Mouse (Mus musculus) kidney, postnatal 0 days (tissue): ENCODE data around the gene Slco1b2. TPM values are rescaled to one million over a fixed set of nuclear protein-coding genes. Genes with fewer than 3 reads are reported as not detected.

Experiments used
- ATAC-seq: fragments of 200-750 bp; cut with Nextera tagmentation; replicated peaks from 2 replicates; pipeline ENCODE4 v1.8.0; 2017; ENCODE audit warnings: low read depth, moderate number of reproducible peaks, moderate TSS enrichment, moderate library complexity; ENCODE audit not compliant: low FRiP score
- DNase-seq: peaks from one replicate; pipeline ENCODE4 v3.0.0-alpha.2; 2016; ENCODE audit warnings: low spot score
- H3K27ac ChIP-seq: fragments of 300-500 bp; sonication (generic); 2 replicates; pipeline ENCODE4 v1.5.1; 2014; ENCODE audit warnings: mild to moderate bottlenecking
- H3K27me3 ChIP-seq: fragments of 300-500 bp; sonication (generic); 2 replicates; pipeline ENCODE4 v1.6.1; 2014; ENCODE audit warnings: low read length, mixed read lengths; ENCODE audit not compliant: insufficient read depth
- H3K36me3 ChIP-seq: fragments of 300-500 bp; sonication (generic); 2 replicates; pipeline ENCODE4 v1.6.1; 2014; ENCODE audit warnings: low read length, mixed read lengths; ENCODE audit not compliant: insufficient read depth
- H3K4me1 ChIP-seq: fragments of 300-500 bp; sonication (generic); replicated peaks from 2 replicates; pipeline ENCODE4 v1.6.1; 2014; ENCODE audit warnings: antibody characterized with exemption, low read length, mixed read lengths; ENCODE audit not compliant: insufficient read depth
- H3K4me2 ChIP-seq: fragments of 300-500 bp; sonication (generic); 2 replicates; pipeline ENCODE4 v1.6.1; 2014; ENCODE audit warnings: mild to moderate bottlenecking, low read length, moderate library complexity, mixed read lengths
- H3K4me3 ChIP-seq: fragments of 300-500 bp; sonication (generic); replicated peaks from 2 replicates; pipeline ENCODE4 v1.5.1; 2014; ENCODE audit warnings: low read depth, low read length
- H3K9ac ChIP-seq: fragments of 300-500 bp; sonication (generic); 2 replicates; pipeline ENCODE4 v1.6.1; 2014; ENCODE audit warnings: low read depth, low read length
- H3K9me3 ChIP-seq: fragments of 300-500 bp; sonication (generic); replicated peaks from 2 replicates; pipeline ENCODE4 v1.6.1; 2016; ENCODE audit warnings: low read length, inconsistent platforms, mixed read lengths
- CTCF ChIP-seq: IDR thresholded peaks from 2 replicates; pipeline ENCODE4 v1.5.1; 2016; ENCODE audit warnings: antibody characterized with exemption, low read depth, mild to moderate bottlenecking, moderate library complexity
- WGBS: fragments of 180-500 bp; shearing (Covaris S2); extraction: QIAGEN DNeasy Blood & Tissue Kit; methylation state at CpG from one replicate; pipeline ENCODE4 v1.1.7; 2014; 5-methylcytosine and 5-hydroxymethylcytosine counted together
- polyA plus RNA-seq: library from polyadenylated mRNA; unstranded; fragments of >200 nt; fragmentation: Nextera tagmentation; extraction: Ambion mirVana; gene quantifications from 2 replicates; pipeline ENCODE4 v1.2.1, GENCODE M21; 2015

The Slco1b2 gene
- polyA plus RNA-seq, 1 experiment from 2014 or later = 0.03 TPM

- Histone ChIP-seq H3K4me1 (no peaks in the 10 kb centered on the region), H3K36me3 (no peaks in the 10 kb centered on the region), H3K9me3 (no peaks in the 10 kb centered on the region), H3K27ac (no peak overlapping the region), H3K27me3 (no peaks in the 10 kb centered on the region), H3K4me3 (no peak overlapping the region), H3K4me2 (no peak overlapping the region), H3K9ac (no peak overlapping the region)
- no peak for ATAC-seq
- DNase-seq = peak; percentile 9
- WGBS = 31% methylated on average over 4 of the region's 4 CpGs
- no peak for TF ChIP-seq CTCF
Observed at GRCm38 (mm10) chr6:141687008-141687407, 57.7 kb downstream of the Slco1b2 start.

DNA sequence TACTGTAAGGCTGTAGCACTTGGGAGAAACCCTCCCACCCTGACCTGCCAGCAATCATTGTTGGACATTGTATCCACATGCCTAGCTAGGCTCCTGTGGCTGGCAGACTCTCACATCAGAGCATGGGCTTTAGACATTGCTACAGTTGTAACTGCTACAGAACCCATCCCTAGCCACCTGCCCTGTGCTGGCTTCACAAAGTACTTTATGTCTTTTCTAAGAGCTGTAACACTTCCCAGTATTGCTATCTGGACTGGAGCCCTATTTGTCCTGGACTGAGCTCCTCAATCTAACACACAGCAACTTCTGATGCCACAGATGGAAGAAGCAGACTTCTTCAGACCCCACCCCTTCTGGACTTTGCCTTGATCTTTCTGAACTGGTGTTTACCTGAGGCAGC, 61.9 kb downstream of the Slco1b2 start:
- no peak for TF ChIP-seq CTCF
- Histone ChIP-seq H3K27me3 (no peaks in the 10 kb centered on the region), H3K36me3 (no peaks in the 10 kb centered on the region), H3K9me3 (no peaks in the 10 kb centered on the region), H3K9ac (no peak overlapping the region), H3K4me1 (no peaks in the 10 kb centered on the region), H3K4me2 (no peak overlapping the region), H3K27ac (no peak overlapping the region), H3K4me3 (no peak overlapping the region)
- DNase-seq (no peak), ATAC-seq (no peak)

Other genes with a start within 250 kb of the Slco1b2 start
- gene Slco1c1, start 105.2 kb upstream of the Slco1b2 start, polyA plus RNA-seq = 0.05 and 0.13 TPM in 2 replicates
- not detected in 2 replicates for gene Gm5724, start 144.3 kb downstream of the Slco1b2 start, polyA plus RNA-seq
- gene Slco1a4, start 226.7 kb downstream of the Slco1b2 start, polyA plus RNA-seq = 3.9 and 4.6 TPM in 2 replicates